In genomic region chr5:119684701-119685391, GRCm38 (mm10) we compare ENCODE assay signal across 12 mouse cellular contexts. TPM values are rescaled to one million over a fixed set of nuclear protein-coding genes. Genes with fewer than 3 reads are reported as not detected.
DNase-seq lines count a peak whose midpoint lies in the region; ATAC-seq lines count a peak whose summit lies in the region.
"Had no signal": no experiment of that assay in that cellular context is flagged by ENCODE, and none has a peak within 500 bp of the region (broad histone marks: within the 10 kb centered on the region; RNA-seq: fewer than 3 reads in every experiment).

No protein-coding gene starts in this region.

- peaks cover 10% of the 10 kb centered on the region for H3K36me3 ChIP-seq in intestine, embryonic 16.5 days (ENCODE audit: control insufficient read depth, insufficient read depth, low read length)
- peaks cover 10% of the 10 kb centered on the region; the same call in 1 of the 2 replicates for H3K36me3 ChIP-seq in intestine, embryonic 15.5 days
- H3K36me3 ChIP-seq in midbrain, embryonic 14.5 days (ENCODE audit: control insufficient read depth, insufficient read depth, low read length) = no peaks in the 10 kb centered on the region
- H3K36me3 ChIP-seq in midbrain, embryonic 16.5 days (ENCODE audit: control insufficient read depth, insufficient read depth, low read length) = no peaks in the 10 kb centered on the region
- H3K36me3 ChIP-seq in embryonic facial prominence, embryonic 14.5 days (ENCODE audit: control insufficient read depth, insufficient read depth, low read length) = peaks cover 24% of the 10 kb centered on the region
- H3K36me3 ChIP-seq: forebrain, embryonic 15.5 days; G1E had no signal

- no peak overlapping the region for H3K9ac ChIP-seq in intestine, embryonic 16.5 days (ENCODE audit: low read depth, low read length)
- H3K9ac ChIP-seq in intestine, embryonic 15.5 days = no peak overlapping the region
- H3K9ac ChIP-seq in midbrain, embryonic 14.5 days (replicated peaks; ENCODE audit: low read length) = no peak overlapping the region
- H3K9ac ChIP-seq in midbrain, embryonic 16.5 days (ENCODE audit: low read depth, low read length) = no peak overlapping the region
- peak overlapping the region; percentile 52 for H3K9ac ChIP-seq in embryonic facial prominence, embryonic 14.5 days (ENCODE audit: low read depth, low read length)
- H3K9ac ChIP-seq: forebrain, embryonic 15.5 days had no signal

- H3K4me1 ChIP-seq in intestine, embryonic 16.5 days (ENCODE audit: control insufficient read depth, insufficient read depth, low read length) = peaks cover 30% of the 10 kb centered on the region
- peaks cover 33% of the 10 kb centered on the region for H3K4me1 ChIP-seq in intestine, embryonic 15.5 days (replicated peaks)
- no peaks in the 10 kb centered on the region for H3K4me1 ChIP-seq in midbrain, embryonic 14.5 days (ENCODE audit: control insufficient read depth, insufficient read depth, low read length)
- H3K4me1 ChIP-seq in midbrain, embryonic 16.5 days (ENCODE audit: control insufficient read depth, insufficient read depth, low read length) = no peaks in the 10 kb centered on the region
- H3K4me1 ChIP-seq in embryonic facial prominence, embryonic 14.5 days (ENCODE audit: control insufficient read depth, insufficient read depth, low read length) = peaks cover 6% of the 10 kb centered on the region; the same call in 1 of the 2 replicates

- H3K9me3 ChIP-seq in intestine, embryonic 16.5 days (ENCODE audit: control insufficient read depth, low read length) = no peaks in the 10 kb centered on the region
- no peaks in the 10 kb centered on the region for H3K9me3 ChIP-seq in intestine, embryonic 15.5 days
- H3K9me3 ChIP-seq in midbrain, embryonic 14.5 days (ENCODE audit: control insufficient read depth, low read length) = no peaks in the 10 kb centered on the region
- no peaks in the 10 kb centered on the region for H3K9me3 ChIP-seq in midbrain, embryonic 16.5 days (replicated peaks; ENCODE audit: control insufficient read depth, low read length, poor library complexity, severe bottlenecking)
- no peaks in the 10 kb centered on the region for H3K9me3 ChIP-seq in embryonic facial prominence, embryonic 14.5 days (ENCODE audit: control insufficient read depth, low read length)
- H3K9me3 ChIP-seq: forebrain, embryonic 15.5 days had no signal

- H3K4me2 ChIP-seq in intestine, embryonic 16.5 days (ENCODE audit: low read depth, low read length) = 0 out of 2 replicates have a peak overlapping the region, but pooled peaks have one; percentile 9
- H3K4me2 ChIP-seq in intestine, embryonic 15.5 days (replicated peaks) = no peak overlapping the region
- H3K4me2 ChIP-seq in midbrain, embryonic 14.5 days (ENCODE audit: low read length) = no peak overlapping the region
- no peak overlapping the region for H3K4me2 ChIP-seq in midbrain, embryonic 16.5 days (ENCODE audit: low read length)
- H3K4me2 ChIP-seq in embryonic facial prominence, embryonic 14.5 days (ENCODE audit: low read depth, low read length) = peak overlapping the region; percentile 58
- H3K4me2 ChIP-seq: forebrain, embryonic 15.5 days had no signal

- DNase-seq in midbrain, embryonic 14.5 days = peak; percentile 71
- no peak for DNase-seq in embryonic facial prominence, embryonic 14.5 days (ENCODE audit: low spot score)
- DNase-seq in spleen, adult 18-20 months = no peak

- no peak for ATAC-seq in intestine, embryonic 16.5 days
- no peak for ATAC-seq in intestine, embryonic 15.5 days
- no peak for ATAC-seq in midbrain, embryonic 14.5 days (ENCODE audit: low FRiP score, low TSS enrichment)
- ATAC-seq in midbrain, embryonic 16.5 days = no peak
- ATAC-seq in embryonic facial prominence, embryonic 14.5 days (ENCODE audit: low read depth) = no peak
- ATAC-seq in erythroid progenitor cell, adult 5-6 weeks (replicated peaks; ENCODE audit: low FRiP score, poor library complexity, severe bottlenecking) = no peak
- ATAC-seq: forebrain, embryonic 15.5 days; inflammation-experienced regulatory T-cells, adult 6 months had no signal

- no peak overlapping the region; the same call in 1 of the 2 replicates for H3K27ac ChIP-seq in intestine, embryonic 16.5 days (ENCODE audit: low read length)
- H3K27ac ChIP-seq in intestine, embryonic 15.5 days = no peak overlapping the region
- no peak overlapping the region for H3K27ac ChIP-seq in midbrain, embryonic 14.5 days (replicated peaks; ENCODE audit: low read depth, low read length)
- H3K27ac ChIP-seq in midbrain, embryonic 16.5 days (ENCODE audit: low read length) = no peak overlapping the region
- peak overlapping the region; percentile 88 for H3K27ac ChIP-seq in embryonic facial prominence, embryonic 14.5 days (replicated peaks; ENCODE audit: low read depth, low read length)
- H3K27ac ChIP-seq: forebrain, embryonic 15.5 days; left cerebral cortex, adult 2 months had no signal

- no peak overlapping the region for H3K4me3 ChIP-seq in intestine, embryonic 16.5 days (ENCODE audit: low read length)
- no peak overlapping the region for H3K4me3 ChIP-seq in intestine, embryonic 15.5 days (replicated peaks)
- no peak overlapping the region for H3K4me3 ChIP-seq in midbrain, embryonic 14.5 days (replicated peaks; ENCODE audit: low read depth, low read length)
- H3K4me3 ChIP-seq in midbrain, embryonic 16.5 days (ENCODE audit: low read depth, low read length) = no peak overlapping the region
- H3K4me3 ChIP-seq in embryonic facial prominence, embryonic 14.5 days (ENCODE audit: low read depth, low read length) = peak overlapping the region; percentile 34; the same call in 1 of the 2 replicates
- H3K4me3 ChIP-seq: forebrain, embryonic 15.5 days had no signal

- peaks cover 11% of the 10 kb centered on the region; the same call in 1 of the 2 replicates for H3K27me3 ChIP-seq in intestine, embryonic 16.5 days (replicated peaks; ENCODE audit: control insufficient read depth, insufficient read depth, low read length)
- H3K27me3 ChIP-seq in intestine, embryonic 15.5 days (replicated peaks) = peaks cover 39% of the 10 kb centered on the region
- H3K27me3 ChIP-seq in midbrain, embryonic 14.5 days (ENCODE audit: control insufficient read depth, insufficient read depth, low read length) = peaks cover 95% of the 10 kb centered on the region
- peaks cover 84% of the 10 kb centered on the region for H3K27me3 ChIP-seq in midbrain, embryonic 16.5 days (ENCODE audit: control insufficient read depth, insufficient read depth, low read depth, low read length)
- H3K27me3 ChIP-seq in embryonic facial prominence, embryonic 14.5 days (replicated peaks; ENCODE audit: control insufficient read depth, insufficient read depth, low read length) = peaks cover 83% of the 10 kb centered on the region

- WGBS in intestine, embryonic 16.5 days = 41% methylated on average over 15 of the region's 15 CpGs
- WGBS in intestine, embryonic 15.5 days = 42% methylated on average over 15 of the region's 15 CpGs
- 2% methylated on average over 15 of the region's 15 CpGs for WGBS in midbrain, embryonic 14.5 days
- 3% methylated on average over 15 of the region's 15 CpGs for WGBS in midbrain, embryonic 16.5 days
- WGBS in embryonic facial prominence, embryonic 14.5 days = 10% methylated on average over 15 of the region's 15 CpGs

RNA-seq across cellular contexts. Expression of gene Tbx3, which starts 14.4 kb away (rescaled TPM):
- 37.5 and 44.6 TPM in 2 replicates for polyA plus RNA-seq in intestine, embryonic 16.5 days (2015; fragmentation: Nextera tagmentation; extraction: Ambion mirVana)
- polyA plus RNA-seq in intestine, embryonic 15.5 days (2015; fragmentation: Nextera tagmentation; extraction: Ambion mirVana) = 38.6 and 44.9 TPM in 2 replicates
- 0.39 and 2.4 TPM in 2 replicates for polyA plus RNA-seq in midbrain, embryonic 14.5 days (2014; fragmentation: Nextera tagmentation; extraction: Ambion mirVana)
- 2.4 and 3.4 TPM in 2 replicates for polyA plus RNA-seq in midbrain, embryonic 16.5 days (2015; fragmentation: Nextera tagmentation; extraction: Ambion mirVana)
- 22.6 and 31.5 TPM in 2 replicates for polyA plus RNA-seq in embryonic facial prominence, embryonic 14.5 days (2014; fragmentation: Nextera tagmentation; extraction: Ambion mirVana)
- total RNA-seq in erythroid progenitor cell, adult 5-6 weeks (2015; ENCODE audit: low replicate concordance) = not detected in 2 replicates
- not detected in 2 replicates for total RNA-seq in erythroid progenitor cell, adult 5-6 weeks (2017; ENCODE audit: low replicate concordance)
- total RNA-seq: megakaryocyte progenitor cell, adult 5-6 weeks had no signal
- polyA plus RNA-seq: G1E had no signal

Comparison
In these comparisons a context has a peak if more than half of its experiments do, and no peak if none do; other contexts are left out.
1. H3K4me2 ChIP-seq: peak in intestine, embryonic 16.5 days (single experiment) and embryonic facial prominence, embryonic 14.5 days (single experiment); none in intestine, embryonic 15.5 days (single experiment), midbrain, embryonic 14.5 days (single experiment) and midbrain, embryonic 16.5 days (single experiment).